Mouse (Mus musculus) induced T-regulatory cell, adult 2 months (primary cell): ENCODE data around the gene Ubxn11.
A peak's percentile ranks its signal among the peaks of the same experiment; 100 is the strongest.

Experiments used
- DNase-seq: peaks from one replicate; pipeline ENCODE4 v3.0.0-alpha.2; 2012; ENCODE audit warnings: low read depth

Ubxn11 gene

GRCm38 (mm10) chr4:134101979-134102741 is at the start of gene Ubxn11:
Gene Ubxn11, plus strand, starts transcription at chr4:134102570.
- DNase-seq, result peak; percentile 94

GRCm38 (mm10) chr4:134053538-134053937 is 48.8 kb upstream of the Ubxn11 start, which contains the start of gene Zfp683:
Gene Zfp683, plus strand, starts transcription at chr4:134053838.
- no peak for DNase-seq

GRCm38 (mm10) chr4:134058166-134058715 is 44.1 kb upstream of the Ubxn11 start:
- peak; percentile 94 for DNase-seq

GRCm38 (mm10) chr4:134058908-134059307 is 43.5 kb upstream of the Ubxn11 start:
- peak; percentile 87 for DNase-seq

GRCm38 (mm10) chr4:134060135-134060865 is 42.1 kb upstream of the Ubxn11 start, which contains the start of gene Crybg2:
Gene Crybg2, plus strand, starts transcription at chr4:134060815.
- DNase-seq, result no peak

- DNase-seq, result peak; percentile 93
These were observed 41.1 kb upstream of the Ubxn11 start for GRCm38 (mm10) chr4:134061166-134061830.

GRCm38 (mm10) chr4:134061944-134062446 is 40.4 kb upstream of the Ubxn11 start:
- peak; percentile 86 for DNase-seq

- DNase-seq, result no peak
These were observed 39.8 kb upstream of the Ubxn11 start for GRCm38 (mm10) chr4:134062561-134062960.

GRCm38 (mm10) chr4:134065431-134066004 is 36.9 kb upstream of the Ubxn11 start:
- DNase-seq, result no peak

- no peak for DNase-seq
These were observed 35.0 kb upstream of the Ubxn11 start for GRCm38 (mm10) chr4:134067383-134067782.

- DNase-seq, result no peak
These were observed 34.4 kb upstream of the Ubxn11 start for GRCm38 (mm10) chr4:134067833-134068544.

GRCm38 (mm10) chr4:134068793-134069580 is 33.4 kb upstream of the Ubxn11 start:
- no peak for DNase-seq

- peak; percentile 81 for DNase-seq
These were observed 23.7 kb upstream of the Ubxn11 start for GRCm38 (mm10) chr4:134078694-134079093.

- DNase-seq, result no peak
These were observed 21.7 kb upstream of the Ubxn11 start for GRCm38 (mm10) chr4:134080674-134081073.

- peak; percentile 98 for DNase-seq
These were observed 20.5 kb upstream of the Ubxn11 start for GRCm38 (mm10) chr4:134081730-134082386.

- no peak for DNase-seq
These were observed 19.9 kb upstream of the Ubxn11 start for GRCm38 (mm10) chr4:134082460-134082859.

GRCm38 (mm10) chr4:134084999-134085398 is 17.4 kb upstream of the Ubxn11 start:
- peak; percentile 46 for DNase-seq

- DNase-seq, result peak; percentile 83
These were observed 15.0 kb upstream of the Ubxn11 start for GRCm38 (mm10) chr4:134087412-134087811.

GRCm38 (mm10) chr4:134089029-134089428 is 13.3 kb upstream of the Ubxn11 start:
- DNase-seq, result no peak
